Mouse (Mus musculus) ES-E14 (cell line): Measurements from ENCODE around the gene Ankrd42. TPM values are rescaled to one million over a fixed set of nuclear protein-coding genes. Genes with fewer than 3 reads are reported as not detected.

Source experiments
- DNase-seq: peaks from one replicate; pipeline ENCODE4 v3.0.0-alpha.2; 2013; ENCODE audit warnings: low read depth, low spot score
- H3K27ac ChIP-seq: 2 replicates; pipeline ENCODE4 v1.5.1; 2012; ENCODE audit warnings: low read depth, mild to moderate bottlenecking, low read length, moderate library complexity, mixed read lengths; ENCODE audit not compliant: poor library complexity, insufficient read depth, severe bottlenecking
- H3K36me3 ChIP-seq: 2 replicates; pipeline ENCODE4 v1.6.1; 2012; ENCODE audit warnings: mild to moderate bottlenecking, low read length, moderate library complexity, mixed read lengths; ENCODE audit not compliant: control insufficient read depth, poor library complexity, insufficient read depth, severe bottlenecking
- H3K4me1 ChIP-seq, 2 experiments: fragments of 150-350 bp in 1 of 2; sonication (generic) in 1 of 2; 2 replicates each; pipeline ENCODE4 v1.6.1; 2012; ENCODE audit warnings: low read length in 2 of 2, mild to moderate bottlenecking in 1 of 2, mixed read lengths in 1 of 2; ENCODE audit not compliant: control insufficient read depth in 2 of 2, insufficient read depth in 2 of 2, poor library complexity in 1 of 2
- H3K4me3 ChIP-seq, 2 experiments: fragments of 150-350 bp in 1 of 2; sonication (generic) in 1 of 2; 2 replicates each; pipeline ENCODE4 v1.5.1; 2012; ENCODE audit warnings: low read length in 2 of 2, low read depth in 1 of 2, mild to moderate bottlenecking in 1 of 2, mixed read lengths in 1 of 2; ENCODE audit not compliant: insufficient read depth in 1 of 2, poor library complexity in 1 of 2, severe bottlenecking in 1 of 2
- H3K9ac ChIP-seq: 2 replicates; pipeline ENCODE4 v1.6.1; 2012; ENCODE audit warnings: low read depth, mild to moderate bottlenecking, low read length, mixed read lengths; ENCODE audit not compliant: poor library complexity, insufficient read depth, severe bottlenecking
- H3K9me3 ChIP-seq: fragments of 150-350 bp; sonication (generic); 2 replicates; pipeline ENCODE4 v1.6.1; 2012; ENCODE audit warnings: low read depth, mild to moderate bottlenecking, low read length; ENCODE audit not compliant: control insufficient read depth, insufficient read depth
- CHD2 ChIP-seq: IDR thresholded peaks from 2 replicates; pipeline ENCODE4 v1.6.1; 2014; ENCODE audit warnings: mild to moderate bottlenecking, low read depth, low read length, inconsistent platforms
- HCFC1 ChIP-seq: IDR thresholded peaks from 2 replicates; pipeline ENCODE4 v1.6.1; 2012; ENCODE audit warnings: low read length, inconsistent platforms, borderline replicate concordance; ENCODE audit not compliant: insufficient read depth
- MAFK ChIP-seq: IDR thresholded peaks from 2 replicates; pipeline ENCODE4 v1.6.1; 2014; ENCODE audit warnings: mild to moderate bottlenecking, low read depth, low read length, inconsistent platforms; ENCODE audit not compliant: insufficient read depth
- ZC3H11A ChIP-seq: IDR thresholded peaks from 2 replicates; pipeline ENCODE4 v1.6.1; 2012; ENCODE audit warnings: low read depth, mild to moderate bottlenecking, inconsistent platforms, low read length, borderline replicate concordance
- ZNF384 ChIP-seq: IDR thresholded peaks from 2 replicates; pipeline ENCODE4 v1.6.1; 2012; ENCODE audit warnings: low read depth, low read length, inconsistent platforms
- in situ Hi-C, 2 experiments: fragments of 600-800 bp; cut with MboI; formaldehyde crosslinking; loops; one replicate each; pipeline ENCODE4 v1.15.1; 2025; ENCODE audit warnings: low sequenced_read_pairs in 2 of 2, inconsistent platforms in 1 of 2; ENCODE audit not compliant: unreplicated experiment in 2 of 2
- total RNA-seq: library from RNA; depleted of rRNA; stranded (reverse); fragments of 300-350 nt; gene quantifications from 2 replicates; pipeline ENCODE4 v1.2.3, GENCODE M21; 2012

Ankrd42 gene
- total RNA-seq, 1 experiment: 5.2 TPM

GRCm38 (mm10) chr7:92624488-92624887 lies 12.5 kb downstream of the Ankrd42 start:
- no peaks in the 10 kb centered on the region for H3K4me1 ChIP-seq
- H3K36me3 ChIP-seq: no peaks in the 10 kb centered on the region
- no peak overlapping the region for H3K4me3 ChIP-seq
- H3K9ac ChIP-seq: no peak overlapping the region
- H3K27ac ChIP-seq: no peak overlapping the region
- in situ Hi-C loops: no loop called here
- DNase-seq: no peak
- TF ChIP-seq HCFC1: no peak
- no peak for TF ChIP-seq MAFK
- TF ChIP-seq CHD2: no peak
- TF ChIP-seq ZNF384: no peak
- TF ChIP-seq ZC3H11A: no peak
- H3K9me3 ChIP-seq: no peaks in the 10 kb centered on the region

GRCm38 (mm10) chr7:92610830-92611229 lies 26.1 kb downstream of the Ankrd42 start:
- no peak for TF ChIP-seq ZC3H11A
- TF ChIP-seq HCFC1: no peak
- TF ChIP-seq MAFK: no peak
- no peaks in the 10 kb centered on the region for H3K36me3 ChIP-seq
- no peak overlapping the region for H3K27ac ChIP-seq
- H3K4me1 ChIP-seq: no peaks in the 10 kb centered on the region
- H3K4me3 ChIP-seq: no peak overlapping the region
- in situ Hi-C loops: no loop called here
- no peaks in the 10 kb centered on the region for H3K9me3 ChIP-seq
- H3K9ac ChIP-seq: no peak overlapping the region
- DNase-seq: no peak

GRCm38 (mm10) chr7:92604961-92605360 lies 32.0 kb downstream of the Ankrd42 start:
- TF ChIP-seq CHD2: no peak
- in situ Hi-C loops: no loop called here
- DNase-seq: no peak
- no peak overlapping the region for H3K9ac ChIP-seq
- H3K4me1 ChIP-seq: no peaks in the 10 kb centered on the region
- H3K36me3 ChIP-seq: no peaks in the 10 kb centered on the region
- no peak overlapping the region for H3K27ac ChIP-seq
- no peak overlapping the region for H3K4me3 ChIP-seq
- H3K9me3 ChIP-seq: no peaks in the 10 kb centered on the region

- no peak overlapping the region for H3K27ac ChIP-seq
- in situ Hi-C loops: no loop called here
- H3K4me3 ChIP-seq: no peak overlapping the region
- no peaks in the 10 kb centered on the region for H3K4me1 ChIP-seq
- no peak overlapping the region for H3K9ac ChIP-seq
- H3K36me3 ChIP-seq: no peaks in the 10 kb centered on the region
- no peak for DNase-seq
- no peak for TF ChIP-seq MAFK
- no peak for TF ChIP-seq HCFC1
- no peak for TF ChIP-seq ZNF384
- no peak for TF ChIP-seq ZC3H11A
- no peak for TF ChIP-seq CHD2
- H3K9me3 ChIP-seq: no peaks in the 10 kb centered on the region
These were observed 46.1 kb downstream of the Ankrd42 start for GRCm38 (mm10) chr7:92590842-92591241.

- H3K36me3 ChIP-seq: no peaks in the 10 kb centered on the region
- no peak overlapping the region for H3K9ac ChIP-seq
- no peak for DNase-seq
- no peak overlapping the region for H3K27ac ChIP-seq
- H3K4me1 ChIP-seq: no peaks in the 10 kb centered on the region
- H3K9me3 ChIP-seq: no peaks in the 10 kb centered on the region
- no peak overlapping the region for H3K4me3 ChIP-seq
- TF ChIP-seq HCFC1: no peak
- no peak for TF ChIP-seq ZNF384
- no peak for TF ChIP-seq ZC3H11A
- TF ChIP-seq MAFK: no peak
- TF ChIP-seq CHD2: no peak
- in situ Hi-C loops: no loop called here
These were observed 47.0 kb downstream of the Ankrd42 start for GRCm38 (mm10) chr7:92589986-92590385.
